Mouse (Mus musculus) heart, postnatal 0 days (tissue): Measurements from ENCODE around the gene Cuta.
A peak's percentile ranks its signal among the peaks of the same experiment; 100 is the strongest.
"Not testable (repeated sequence)": the region's sequence is repeated elsewhere in the genome, so short reads cannot be mapped to it uniquely, and the experiment has no call there.

Source experiments
- CTCF ChIP-seq: IDR thresholded peaks from 2 replicates; pipeline ENCODE4 v1.5.1; 2016; ENCODE audit warnings: antibody characterized with exemption, control low read depth, low read depth
- EP300 ChIP-seq: IDR thresholded peaks from 2 replicates; pipeline ENCODE4 v1.6.1; 2016; ENCODE audit warnings: antibody characterized with exemption, low read depth

DNA sequence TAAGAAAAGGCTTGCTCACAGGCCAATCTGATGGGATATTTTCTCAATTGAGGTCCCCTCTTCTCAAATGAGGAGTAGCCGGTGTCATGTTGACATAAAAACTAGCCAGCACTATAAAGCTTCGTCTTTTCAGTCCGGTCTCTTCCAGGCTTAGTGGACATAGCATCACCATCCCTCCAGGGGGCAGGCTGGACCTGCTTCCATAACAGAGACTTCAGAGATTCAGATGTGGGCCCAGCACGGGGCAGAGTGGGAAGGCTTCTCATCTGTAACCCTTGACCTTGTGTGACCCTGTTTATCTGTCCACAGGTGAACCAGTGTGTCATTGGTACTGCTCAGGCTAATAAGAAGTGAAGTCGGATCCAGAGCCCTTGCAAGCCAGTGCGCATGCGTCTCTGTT, 7.6 kb downstream of the Cuta start:
- TF ChIP-seq CTCF = peak; percentile 65
- TF ChIP-seq EP300 = not testable (repeated sequence)
